Mouse (Mus musculus) lung, postnatal 4 days (tissue): ENCODE results near the gene Lrrc73.

Source experiments
- DNase-seq, 2 experiments: peaks; one replicate each; pipeline ENCODE4 v3.0.0; 2021

Lrrc73 gene

GRCm38 (mm10) chr17:46253452-46254084, at the start of gene Lrrc73:
TSS of gene Lrrc73 (plus strand) at chr17:46253531.
- DNase-seq, result peak; percentile 92 to 93

GRCm38 (mm10) chr17:46206676-46207075, 46.7 kb upstream of the Lrrc73 start:
- no peak for DNase-seq

- DNase-seq, result no peak
Measured at GRCm38 (mm10) chr17:46210550-46210949, 42.8 kb upstream of the Lrrc73 start.

DNA sequence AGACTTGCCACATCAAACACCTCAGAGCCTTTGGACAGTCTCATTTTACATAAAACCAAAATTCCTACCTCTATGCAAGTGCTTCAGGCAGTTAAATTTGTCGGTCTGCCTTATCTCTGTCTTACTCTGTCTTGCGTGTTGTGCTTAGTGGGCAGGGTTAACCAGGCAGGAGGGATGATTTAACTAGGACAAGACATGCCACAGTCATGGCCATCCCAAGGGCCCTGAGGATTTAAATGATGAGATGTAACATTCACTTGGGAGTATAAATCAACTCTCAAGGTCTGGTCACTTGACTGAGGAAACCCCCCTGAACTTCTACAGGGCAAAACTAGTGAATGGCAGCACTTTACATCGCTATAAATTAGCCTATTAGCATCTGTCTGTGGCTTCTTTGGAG, 31.7 kb upstream of the Lrrc73 start:
- DNase-seq, result no peak

DNA sequence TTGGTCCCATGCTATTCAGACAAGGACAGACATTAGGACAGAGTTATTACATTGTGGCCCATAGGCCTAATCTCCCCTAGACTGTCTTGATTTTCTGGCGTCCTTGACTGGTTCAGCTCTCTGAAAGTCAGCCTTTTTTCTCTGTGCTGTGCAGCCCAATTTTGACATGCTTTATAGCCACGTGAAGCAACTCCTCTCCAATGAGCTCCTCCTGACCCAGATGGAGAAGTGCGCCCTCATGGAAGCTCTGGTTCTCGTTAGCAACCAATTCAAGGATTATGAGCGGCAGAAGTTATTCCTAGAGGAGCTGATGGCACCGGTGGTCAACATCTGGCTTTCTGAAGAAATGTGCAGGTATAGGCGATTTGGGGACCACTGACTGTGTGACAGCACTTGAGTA, 25.8 kb upstream of the Lrrc73 start:
- no peak for DNase-seq

DNA sequence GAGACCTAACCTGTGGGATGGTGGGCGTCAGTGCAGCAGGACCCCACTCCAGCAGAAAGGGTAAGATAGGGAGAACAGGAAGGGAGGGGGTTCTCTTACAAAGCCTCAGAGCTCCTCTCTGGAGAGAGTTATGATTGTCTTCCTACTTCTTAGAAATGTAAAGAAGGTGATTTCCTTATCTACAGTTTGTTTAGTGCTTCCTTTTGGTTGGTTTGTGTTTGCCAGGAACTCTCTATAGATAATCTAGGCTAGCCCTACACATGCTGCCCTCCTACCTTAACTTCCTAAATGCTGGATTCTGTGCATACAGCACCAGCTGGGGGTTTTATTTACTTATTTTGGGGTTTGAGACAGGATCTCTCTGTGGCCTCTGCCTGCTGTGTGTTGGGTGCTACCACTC, 17.3 kb upstream of the Lrrc73 start:
- no peak for DNase-seq

- DNase-seq, result no peak
Measured at GRCm38 (mm10) chr17:46237079-46237478, 16.3 kb upstream of the Lrrc73 start.

DNA sequence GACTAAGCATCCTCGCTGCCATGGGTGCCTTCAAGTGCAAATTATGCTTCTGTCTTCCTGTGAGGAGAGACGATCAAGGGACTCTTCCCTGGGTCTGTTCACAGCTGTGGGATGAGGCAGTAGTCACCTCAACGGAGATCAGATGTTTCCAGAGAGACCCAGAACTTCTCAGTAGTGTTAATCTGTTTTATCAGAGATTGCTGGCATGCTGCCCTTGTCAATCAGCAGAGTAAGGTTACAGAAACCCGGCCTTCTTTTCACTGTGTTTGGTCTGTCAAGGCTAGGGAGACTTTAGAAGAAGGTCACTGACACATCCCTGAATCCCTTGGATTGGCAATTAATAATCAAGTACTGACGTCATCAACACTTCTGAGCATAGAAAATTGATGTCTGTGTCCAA, 15.9 kb upstream of the Lrrc73 start:
- DNase-seq, result no peak

- no peak for DNase-seq
Measured at GRCm38 (mm10) chr17:46239516-46240114, 13.7 kb upstream of the Lrrc73 start.

- peak in 1 of 2 experiments; percentile 34 for DNase-seq
Measured at GRCm38 (mm10) chr17:46241471-46241870, 11.9 kb upstream of the Lrrc73 start.

DNA sequence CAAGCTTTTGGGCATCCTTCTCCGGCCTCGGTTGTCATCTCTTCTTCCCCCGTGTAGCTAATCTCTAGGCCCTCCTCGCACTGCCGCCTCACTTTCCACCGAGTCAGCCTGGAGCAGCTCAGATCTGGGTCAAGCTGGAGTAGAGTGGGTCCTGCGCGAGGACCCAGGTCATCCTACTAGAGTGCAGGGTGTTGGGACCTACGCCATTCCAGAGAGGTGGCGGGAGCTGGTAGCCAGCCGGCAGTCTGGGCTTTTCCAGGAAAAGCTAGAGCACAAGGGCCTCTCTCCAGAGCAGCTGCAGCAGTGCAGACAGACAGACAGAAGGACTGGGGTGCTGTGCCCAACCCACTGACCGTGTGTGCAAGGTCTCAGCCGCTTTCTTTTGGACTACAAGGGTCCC, 11.1 kb upstream of the Lrrc73 start:
- peak; percentile 21 to 57 for DNase-seq

GRCm38 (mm10) chr17:46242993-46243392, 10.3 kb upstream of the Lrrc73 start:
- peak; percentile 56 to 78 for DNase-seq

- DNase-seq, result no peak
Measured at GRCm38 (mm10) chr17:46243624-46244023, 9.7 kb upstream of the Lrrc73 start.

- peak; percentile 71 to 87 for DNase-seq
Measured at GRCm38 (mm10) chr17:46244579-46244978, 8.8 kb upstream of the Lrrc73 start.

DNA sequence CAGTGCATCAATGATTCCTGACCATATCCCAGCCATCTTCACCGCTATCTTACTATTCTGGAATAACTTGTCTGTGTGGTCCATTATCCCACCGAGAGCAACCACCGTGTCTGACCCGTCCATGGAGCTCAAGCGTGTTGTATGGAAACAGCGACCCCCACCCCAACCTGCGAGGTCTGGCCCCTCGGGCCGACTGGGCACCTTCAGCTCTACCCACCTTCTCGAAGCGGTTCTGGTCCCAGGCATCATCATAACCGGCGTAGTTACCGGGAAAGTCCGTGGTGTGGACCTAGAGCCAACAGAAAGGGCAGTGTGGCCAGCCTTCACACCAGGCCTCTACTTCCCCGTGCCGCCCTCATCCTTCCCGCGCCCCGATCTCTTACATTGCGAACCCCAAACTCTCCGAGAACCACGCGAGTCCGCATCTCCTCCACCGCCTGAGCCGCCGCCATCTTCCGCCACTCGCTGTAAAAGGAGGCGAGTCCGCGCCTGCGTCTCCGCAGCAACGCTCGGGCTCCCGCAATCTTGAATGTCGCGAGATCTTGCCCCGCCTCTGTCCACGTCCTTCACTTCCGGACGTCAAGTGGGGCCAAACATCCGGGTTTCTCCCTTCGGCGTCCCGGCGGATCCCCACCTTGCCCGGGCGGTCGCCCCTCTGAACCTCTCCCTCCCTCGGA, 5.7 kb upstream of the Lrrc73 start, which contains the start of the genes Polr1c and Yipf3:
Gene Polr1c, minus strand, starts transcription at position 543 of the 677 bp plus-strand sequence.
Gene Yipf3, plus strand, starts transcription at position 569 of the 677 bp plus-strand sequence.
- DNase-seq, result peak; percentile 97

- no peak for DNase-seq
Measured at GRCm38 (mm10) chr17:46248189-46248522, 5.2 kb upstream of the Lrrc73 start.

DNA sequence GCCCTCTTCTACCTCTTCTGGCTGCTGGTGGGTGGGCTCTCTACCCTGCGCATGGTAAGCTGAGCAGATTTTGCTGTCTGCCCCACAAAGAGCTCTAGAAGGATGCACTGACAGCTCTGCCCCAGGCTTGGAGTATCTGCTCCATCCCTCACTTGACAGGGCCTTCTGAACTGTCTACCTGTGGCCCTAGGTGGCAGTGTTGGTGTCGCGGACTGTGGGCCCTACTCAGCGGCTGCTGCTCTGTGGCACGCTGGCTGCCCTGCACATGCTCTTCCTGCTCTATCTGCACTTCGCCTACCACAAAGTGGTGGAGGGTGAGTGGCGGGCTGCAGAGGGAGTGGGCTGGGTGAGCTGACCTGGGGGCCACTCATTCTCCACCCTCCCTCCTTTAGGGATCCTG, 2.2 kb upstream of the Lrrc73 start:
- no peak for DNase-seq

DNA sequence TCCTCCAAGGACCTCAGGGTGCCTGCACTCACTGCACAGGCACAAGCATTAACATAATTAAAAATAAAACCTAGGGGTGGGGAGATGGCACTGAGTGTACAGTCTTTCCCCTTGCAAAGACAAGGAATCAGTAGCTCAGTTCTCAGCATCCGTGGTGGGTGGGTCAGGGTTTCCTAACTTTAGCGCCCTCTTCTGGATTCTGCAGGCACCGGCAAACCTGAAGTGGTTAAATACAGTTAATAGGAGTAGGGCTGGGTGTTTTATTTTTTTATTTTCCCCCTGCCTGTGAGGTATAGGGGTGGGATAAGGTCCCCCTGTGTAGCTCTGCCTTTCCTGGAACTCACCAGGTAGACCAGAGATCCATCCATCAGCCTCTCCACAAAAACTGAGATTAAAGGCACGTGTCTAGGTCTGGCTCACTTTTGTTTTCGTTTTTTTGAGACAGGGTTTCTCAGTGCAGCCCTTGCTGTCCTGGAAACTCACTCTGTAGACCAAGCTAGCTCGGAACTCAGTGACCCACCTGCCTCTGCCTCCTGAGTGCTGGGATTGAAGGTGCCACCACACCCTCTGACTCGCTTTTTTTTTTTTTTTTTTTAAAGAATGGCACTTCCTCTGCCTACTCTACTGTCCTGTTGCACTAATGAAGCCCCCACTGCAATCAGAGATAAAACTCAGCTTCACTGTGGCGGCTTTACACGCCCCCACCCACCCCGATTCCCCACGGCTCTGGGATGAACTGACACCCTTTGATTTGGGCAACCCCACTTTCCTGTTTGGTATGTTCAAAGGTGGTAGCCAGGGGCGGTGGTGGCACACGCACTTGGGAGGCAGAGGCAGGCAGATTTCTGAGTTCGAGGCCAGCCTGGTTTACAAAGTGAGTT, 520 bp upstream of the Lrrc73 start:
- peak in 1 of 2 experiments; percentile 63 for DNase-seq

- no peak for DNase-seq
Measured at GRCm38 (mm10) chr17:46254106-46254505, 775 bp downstream of the Lrrc73 start.

DNA sequence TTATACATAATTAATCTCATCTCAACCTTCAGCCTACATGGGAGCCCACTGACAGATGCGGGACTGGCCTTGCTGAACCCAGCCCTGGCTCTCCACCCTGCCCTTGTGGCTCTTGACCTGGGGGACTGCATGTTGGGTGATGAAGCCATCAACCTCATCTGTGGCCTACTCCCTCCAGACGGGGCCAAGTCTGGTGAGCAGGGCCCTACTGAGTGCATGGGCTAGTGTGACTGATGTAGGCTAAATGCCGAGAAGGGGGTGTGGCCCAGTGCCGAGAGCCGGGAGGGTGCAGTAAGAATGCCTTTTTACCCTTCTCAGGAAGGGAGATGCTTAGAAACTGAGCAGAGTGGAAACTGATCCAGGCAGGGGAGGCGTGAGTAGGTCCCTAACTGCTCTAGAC, 1.8 kb downstream of the Lrrc73 start:
- DNase-seq, result no peak

DNA sequence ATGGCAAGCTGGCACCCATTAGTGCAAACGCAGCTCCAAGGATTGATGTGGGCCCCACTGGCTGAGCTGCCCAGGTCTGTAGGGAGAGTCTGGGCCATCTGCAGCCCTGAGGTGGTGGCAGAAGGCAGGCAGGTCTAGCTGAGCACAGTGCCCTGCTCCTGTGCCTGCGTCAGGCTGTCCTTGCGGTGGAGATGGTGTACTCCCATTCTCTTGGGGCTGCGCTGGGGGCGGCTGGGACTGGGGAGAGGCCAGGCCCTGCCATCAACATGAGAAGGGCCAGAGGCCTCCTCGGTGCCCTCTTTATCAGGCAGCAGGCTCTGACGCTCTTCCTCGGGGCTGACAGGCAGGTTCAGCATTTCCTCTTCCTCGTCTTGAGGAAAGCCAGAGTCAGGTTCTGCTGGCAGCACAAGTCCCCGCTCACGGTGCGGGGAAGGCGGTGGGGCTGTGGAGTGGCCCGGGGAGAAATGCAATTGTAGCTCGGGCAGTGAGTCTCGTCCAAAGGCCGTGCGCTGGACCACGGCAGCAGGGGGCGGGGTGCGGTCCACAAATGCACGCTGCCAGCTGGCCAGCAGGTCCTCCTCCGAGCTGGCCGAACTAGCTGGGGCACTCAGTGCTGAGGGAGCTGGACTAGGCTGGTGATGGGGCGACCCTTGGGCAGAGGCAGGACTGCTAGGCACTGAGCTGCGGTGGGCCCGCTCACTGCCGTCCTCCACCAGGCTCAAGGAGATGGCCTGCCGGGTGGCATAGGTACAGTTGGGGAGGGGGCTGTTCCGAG, 5.1 kb downstream of the Lrrc73 start:
- DNase-seq, result peak in 1 of 2 experiments; percentile 30

GRCm38 (mm10) chr17:46259675-46260074, 6.3 kb downstream of the Lrrc73 start:
- peak in 1 of 2 experiments; percentile 31 for DNase-seq
